Mouse (Mus musculus): ENCODE results near the gene Chadl. TPM values are rescaled to one million over a fixed set of nuclear protein-coding genes. Genes with fewer than 3 reads are reported as not detected.
A peak's percentile ranks its signal among the peaks of the same experiment; 100 is the strongest.
"Not testable (repeated sequence)": the region's sequence is repeated elsewhere in the genome, so short reads cannot be mapped to it uniquely, and the experiment has no call there.

Chadl gene
- total RNA-seq (2017), result 0.29 TPM in 1 of 3 replicates, not detected in the others

GRCm38 (mm10) chr15:81697175-81697574, at the start of gene Chadl:
TSS of gene Chadl (minus strand) at chr15:81697287.
- ATAC-seq (replicated peaks; ENCODE audit: insufficient number of reproducible peaks, low FRiP score, low TSS enrichment, poor library complexity, severe bottlenecking), result no peak

GRCm38 (mm10) chr15:81745601-81746114, 48.6 kb upstream of the Chadl start:
- no peak for ATAC-seq (replicated peaks; ENCODE audit: insufficient number of reproducible peaks, low FRiP score, low TSS enrichment, poor library complexity, severe bottlenecking)

GRCm38 (mm10) chr15:81744992-81745600, 48.0 kb upstream of the Chadl start, which contains the start of the genes Zc3h7b and Rangap1:
TSS of gene Zc3h7b (plus strand) at chr15:81745057.
TSS of gene Rangap1 (minus strand) at chr15:81745530.
- no peak for ATAC-seq (replicated peaks; ENCODE audit: insufficient number of reproducible peaks, low FRiP score, low TSS enrichment, poor library complexity, severe bottlenecking)

- ATAC-seq (replicated peaks; ENCODE audit: insufficient number of reproducible peaks, low FRiP score, low TSS enrichment, poor library complexity, severe bottlenecking), result not testable (repeated sequence)
Measured at GRCm38 (mm10) chr15:81742368-81742767, 45.3 kb upstream of the Chadl start.

GRCm38 (mm10) chr15:81739924-81740323, 42.8 kb upstream of the Chadl start:
- ATAC-seq (replicated peaks; ENCODE audit: insufficient number of reproducible peaks, low FRiP score, low TSS enrichment, poor library complexity, severe bottlenecking), result no peak

- ATAC-seq (replicated peaks; ENCODE audit: insufficient number of reproducible peaks, low FRiP score, low TSS enrichment, poor library complexity, severe bottlenecking), result no peak
Measured at GRCm38 (mm10) chr15:81739296-81739695, 42.2 kb upstream of the Chadl start.

- no peak for ATAC-seq (replicated peaks; ENCODE audit: insufficient number of reproducible peaks, low FRiP score, low TSS enrichment, poor library complexity, severe bottlenecking)
Measured at GRCm38 (mm10) chr15:81735075-81735474, 38.0 kb upstream of the Chadl start.

- peak; percentile 100 for ATAC-seq (replicated peaks; ENCODE audit: insufficient number of reproducible peaks, low FRiP score, low TSS enrichment, poor library complexity, severe bottlenecking)
Measured at GRCm38 (mm10) chr15:81729792-81730635, 32.9 kb upstream of the Chadl start.

- peak; percentile 14; the same call in 1 of the 2 replicates for ATAC-seq (replicated peaks; ENCODE audit: insufficient number of reproducible peaks, low FRiP score, low TSS enrichment, poor library complexity, severe bottlenecking)
Measured at GRCm38 (mm10) chr15:81729241-81729791, 32.2 kb upstream of the Chadl start.

- no peak for ATAC-seq (replicated peaks; ENCODE audit: insufficient number of reproducible peaks, low FRiP score, low TSS enrichment, poor library complexity, severe bottlenecking)
Measured at GRCm38 (mm10) chr15:81725965-81726364, 28.9 kb upstream of the Chadl start.

GRCm38 (mm10) chr15:81723653-81724052, 26.6 kb upstream of the Chadl start:
- ATAC-seq (replicated peaks; ENCODE audit: insufficient number of reproducible peaks, low FRiP score, low TSS enrichment, poor library complexity, severe bottlenecking), result no peak

GRCm38 (mm10) chr15:81722361-81722760, 25.3 kb upstream of the Chadl start:
- no peak for ATAC-seq (replicated peaks; ENCODE audit: insufficient number of reproducible peaks, low FRiP score, low TSS enrichment, poor library complexity, severe bottlenecking)

- ATAC-seq (replicated peaks; ENCODE audit: insufficient number of reproducible peaks, low FRiP score, low TSS enrichment, poor library complexity, severe bottlenecking), result no peak
Measured at GRCm38 (mm10) chr15:81719139-81719531, 22.0 kb upstream of the Chadl start.

GRCm38 (mm10) chr15:81718336-81719138, 21.4 kb upstream of the Chadl start:
- no peak for ATAC-seq (replicated peaks; ENCODE audit: insufficient number of reproducible peaks, low FRiP score, low TSS enrichment, poor library complexity, severe bottlenecking)

- ATAC-seq (replicated peaks; ENCODE audit: insufficient number of reproducible peaks, low FRiP score, low TSS enrichment, poor library complexity, severe bottlenecking), result no peak
Measured at GRCm38 (mm10) chr15:81713742-81714141, 16.7 kb upstream of the Chadl start.

GRCm38 (mm10) chr15:81710801-81711200, 13.7 kb upstream of the Chadl start:
- ATAC-seq (replicated peaks; ENCODE audit: insufficient number of reproducible peaks, low FRiP score, low TSS enrichment, poor library complexity, severe bottlenecking), result no peak

- ATAC-seq (replicated peaks; ENCODE audit: insufficient number of reproducible peaks, low FRiP score, low TSS enrichment, poor library complexity, severe bottlenecking), result no peak
Measured at GRCm38 (mm10) chr15:81709686-81710085, 12.6 kb upstream of the Chadl start.

GRCm38 (mm10) chr15:81708991-81709390, 11.9 kb upstream of the Chadl start:
- no peak for ATAC-seq (replicated peaks; ENCODE audit: insufficient number of reproducible peaks, low FRiP score, low TSS enrichment, poor library complexity, severe bottlenecking)

- no peak for ATAC-seq (replicated peaks; ENCODE audit: insufficient number of reproducible peaks, low FRiP score, low TSS enrichment, poor library complexity, severe bottlenecking)
Measured at GRCm38 (mm10) chr15:81703094-81703489, 6.0 kb upstream of the Chadl start.

All from monocyte, adult 5-6 weeks (primary cell).